Mouse (Mus musculus) stomach, embryonic 16.5 days (tissue): ENCODE measurements around the gene Mansc1. TPM values are rescaled to one million over a fixed set of nuclear protein-coding genes. Genes with fewer than 3 reads are reported as not detected.
A peak's percentile ranks its signal among the peaks of the same experiment; 100 is the strongest.

ENCODE experiments used
- ATAC-seq: fragments of 200-750 bp; cut with Nextera tagmentation; 2 replicates; pipeline ENCODE4 v1.8.0; 2017; ENCODE audit warnings: moderate number of reproducible peaks, moderate TSS enrichment; ENCODE audit not compliant: insufficient read depth, low FRiP score
- H3K27ac ChIP-seq: fragments of 300-500 bp; sonication (generic); 2 replicates; pipeline ENCODE4 v1.5.1; 2014; ENCODE audit warnings: low read length
- H3K27me3 ChIP-seq: fragments of 300-500 bp; sonication (generic); 2 replicates; pipeline ENCODE4 v1.6.1; 2014; ENCODE audit warnings: low read length, control low read depth, mixed read lengths; ENCODE audit not compliant: control insufficient read depth, insufficient read depth
- H3K36me3 ChIP-seq: fragments of 300-500 bp; sonication (generic); 2 replicates; pipeline ENCODE4 v1.6.1; 2014; ENCODE audit warnings: low read length; ENCODE audit not compliant: control insufficient read depth, insufficient read depth
- H3K4me1 ChIP-seq: fragments of 300-500 bp; sonication (generic); 2 replicates; pipeline ENCODE4 v1.6.1; 2014; ENCODE audit warnings: low read length, control low read depth, mixed read lengths; ENCODE audit not compliant: control insufficient read depth, insufficient read depth
- H3K4me2 ChIP-seq: fragments of 300-500 bp; sonication (generic); 2 replicates; pipeline ENCODE4 v1.6.1; 2014; ENCODE audit warnings: low read depth, low read length, mixed read lengths
- H3K4me3 ChIP-seq: fragments of 300-500 bp; sonication (generic); replicated peaks from 2 replicates; pipeline ENCODE4 v1.5.1; 2014; ENCODE audit warnings: mild to moderate bottlenecking, low read length
- H3K9ac ChIP-seq: fragments of 300-500 bp; sonication (generic); 2 replicates; pipeline ENCODE4 v1.6.1; 2014; ENCODE audit warnings: low read length
- H3K9me3 ChIP-seq: fragments of 300-500 bp; sonication (generic); replicated peaks from 2 replicates; pipeline ENCODE4 v1.6.1; 2016; ENCODE audit warnings: low read length, control low read depth; ENCODE audit not compliant: control insufficient read depth
- WGBS: fragments of 180-500 bp; shearing (Covaris S2); extraction: QIAGEN DNeasy Blood & Tissue Kit; methylation state at CpG from one replicate; pipeline ENCODE4 v1.1.7; 2014; 5-methylcytosine and 5-hydroxymethylcytosine counted together
- polyA plus RNA-seq: library from polyadenylated mRNA; unstranded; fragments of >200 nt; fragmentation: Nextera tagmentation; extraction: Ambion mirVana; gene quantifications from 2 replicates; pipeline ENCODE4 v1.2.1, GENCODE M21; 2015

Gene Mansc1
- polyA plus RNA-seq, 1 experiment from 2014 or later = 9.9 TPM

DNA sequence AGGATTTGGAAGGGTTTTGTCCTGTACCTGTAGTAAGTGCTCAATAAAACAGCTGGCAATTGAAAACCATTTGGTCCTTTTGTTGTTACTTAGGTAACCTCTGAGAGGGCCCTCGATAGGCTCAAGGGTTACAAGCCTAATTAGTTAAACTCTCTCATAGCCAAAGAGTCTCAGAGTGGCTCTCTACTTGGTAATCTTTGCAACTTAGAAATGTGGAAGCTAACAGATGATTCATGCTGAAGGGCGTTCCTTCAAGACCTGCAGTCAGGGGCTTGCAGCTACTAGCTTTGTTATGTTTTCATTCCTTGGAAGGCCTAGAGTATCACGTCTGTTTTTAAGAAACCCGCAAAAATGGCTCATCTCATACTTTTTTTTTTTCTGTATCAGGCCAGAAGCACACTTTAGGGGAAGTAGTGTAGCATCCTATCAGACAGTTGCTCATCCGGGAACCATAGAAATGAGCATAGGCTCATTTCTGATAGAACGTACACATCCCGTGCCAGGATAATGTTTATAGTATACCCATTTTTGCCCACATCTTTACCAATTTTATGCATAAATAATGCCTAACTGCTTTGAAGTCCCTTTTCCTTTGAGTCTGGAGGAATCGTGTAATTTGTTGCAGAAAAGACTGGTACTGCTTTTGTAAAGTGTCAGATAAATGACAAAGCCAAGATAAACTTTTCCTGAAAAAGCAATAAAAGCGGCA lies 9.6 kb upstream of the Mansc1 start:
- H3K27ac ChIP-seq = peak overlapping the region; percentile 71; the same call in 1 of the 2 replicates
- H3K4me1 ChIP-seq = 0 out of 2 replicates have a peak, but pooled peaks cover 4% of the 10 kb centered on the region
- peak overlapping the region; percentile 84 for H3K9ac ChIP-seq
- 0 out of 2 replicates have a peak, but pooled peaks cover 3% of the 10 kb centered on the region for H3K9me3 ChIP-seq
- no peaks in the 10 kb centered on the region for H3K36me3 ChIP-seq
- H3K4me2 ChIP-seq = peak overlapping the region; percentile 63
- 59% methylated on average over 9 of the region's 9 CpGs for WGBS
- no peaks in the 10 kb centered on the region for H3K27me3 ChIP-seq
- no peak for ATAC-seq
- H3K4me3 ChIP-seq = peak overlapping the region; percentile 76

DNA sequence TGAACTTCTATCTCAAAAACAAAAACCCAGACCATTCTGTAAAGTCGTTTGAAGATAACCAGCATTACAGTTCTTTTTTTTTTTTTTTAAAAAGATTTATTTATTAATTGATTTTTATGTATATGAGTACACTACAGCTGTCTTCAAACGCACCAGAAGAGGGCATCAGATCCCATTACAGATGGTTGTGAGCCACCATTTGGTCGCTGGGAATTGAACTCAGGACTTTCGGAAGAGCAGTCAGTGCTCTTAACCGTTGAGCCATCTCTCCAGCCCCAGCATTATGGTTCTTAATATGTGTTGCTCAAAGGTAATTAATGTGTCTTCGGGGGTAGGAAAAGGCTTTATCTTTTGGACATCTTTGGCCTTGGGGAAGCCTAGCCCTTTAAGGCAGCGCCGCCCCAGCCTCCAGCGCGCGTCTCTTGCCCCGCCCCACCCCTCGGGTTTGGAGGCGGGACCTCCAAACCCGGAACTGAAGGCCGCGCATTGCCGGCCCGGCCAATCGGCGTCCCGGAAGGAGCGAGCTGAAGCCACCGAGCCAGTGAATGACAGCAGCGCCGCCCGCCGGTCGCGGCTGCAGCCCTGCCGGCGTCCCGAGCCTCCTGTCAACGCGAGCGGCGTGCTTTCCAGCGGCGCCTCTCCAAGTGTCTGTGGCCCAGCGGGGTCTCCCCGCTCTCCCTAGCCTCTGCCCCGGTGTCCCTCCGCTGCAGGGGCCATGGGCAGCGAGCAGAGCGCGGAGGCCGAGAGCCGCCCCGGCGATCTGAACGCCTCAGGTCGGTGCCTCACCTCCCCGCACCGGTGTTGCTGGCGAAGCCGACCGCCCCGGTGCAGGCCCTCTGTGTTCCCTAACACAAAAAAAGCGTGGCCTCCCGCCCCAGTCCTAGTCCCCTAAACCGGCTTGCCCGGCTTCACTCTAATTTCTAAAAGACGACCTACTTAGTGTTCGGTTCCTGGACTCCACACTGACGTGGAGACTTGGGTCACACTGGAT lies 8.5 kb upstream of the Mansc1 start:
- ATAC-seq = peak; percentile 99
- WGBS = 2% methylated on average over 65 of the region's 65 CpGs
- H3K4me2 ChIP-seq = peak overlapping the region; percentile 63
- H3K27me3 ChIP-seq = no peaks in the 10 kb centered on the region
- no peaks in the 10 kb centered on the region for H3K36me3 ChIP-seq
- peak overlapping the region; percentile 71 for H3K27ac ChIP-seq
- 0 out of 2 replicates have a peak, but pooled peaks cover 3% of the 10 kb centered on the region for H3K9me3 ChIP-seq
- H3K4me1 ChIP-seq = 0 out of 2 replicates have a peak, but pooled peaks cover 4% of the 10 kb centered on the region
- H3K9ac ChIP-seq = peak overlapping the region; percentile 84
- H3K4me3 ChIP-seq = peak overlapping the region; percentile 76

DNA sequence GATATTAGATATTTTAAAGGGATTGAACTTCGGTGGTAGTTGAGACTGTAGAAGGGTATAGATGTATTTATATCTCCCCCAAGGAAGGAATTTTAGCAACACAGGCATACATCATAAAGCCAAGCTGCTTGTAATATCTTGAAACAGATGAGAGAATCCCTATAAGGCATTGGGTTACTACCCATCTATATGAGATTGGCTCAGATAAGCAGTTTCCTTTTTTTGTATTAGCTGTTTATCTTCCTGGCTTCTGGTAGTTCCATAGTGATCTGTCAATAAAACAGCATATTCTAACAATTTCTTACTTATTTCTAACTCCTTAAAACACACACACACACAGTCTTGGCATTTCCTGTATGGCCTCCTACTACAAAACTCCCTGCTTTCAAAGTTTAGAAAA lies 7.6 kb upstream of the Mansc1 start:
- Histone ChIP-seq H3K36me3 (no peaks in the 10 kb centered on the region), H3K27me3 (no peaks in the 10 kb centered on the region), H3K4me2 (no peak overlapping the region), H3K4me1 (0 out of 2 replicates have a peak, but pooled peaks cover 4% of the 10 kb centered on the region), H3K27ac (no peak overlapping the region), H3K9me3 (0 out of 2 replicates have a peak, but pooled peaks cover 3% of the 10 kb centered on the region), H3K9ac (no peak overlapping the region), H3K4me3 (no peak overlapping the region)
- ATAC-seq = no peak
- 88% methylated on average over 1 of the region's 1 CpGs for WGBS

DNA sequence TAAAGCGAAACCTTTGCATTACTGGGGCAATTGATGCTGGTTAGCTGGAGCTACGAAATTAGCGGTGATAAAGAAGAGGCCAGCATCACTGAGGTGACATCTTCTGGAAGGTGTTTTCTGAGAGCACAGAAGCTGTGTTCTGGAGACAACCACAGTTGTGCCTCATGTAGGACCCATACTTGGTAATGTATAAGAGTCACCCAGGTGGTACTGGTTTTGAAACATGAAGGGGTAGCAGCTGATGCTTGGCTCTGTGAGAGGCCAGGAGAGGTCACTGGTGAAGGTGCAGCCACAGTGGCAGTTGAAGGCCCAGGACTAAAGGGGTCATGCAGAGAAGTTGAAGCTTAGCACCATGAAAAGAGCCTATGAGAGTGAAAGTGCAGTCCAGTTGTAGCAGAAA lies 6.9 kb upstream of the Mansc1 start, which contains the start of gene Borcs5:
Gene Borcs5 (plus strand): TSS at position 301 of the 400 bp plus-strand sequence.
- H3K4me3 ChIP-seq = no peak within 1 kb of the TSS

DNA sequence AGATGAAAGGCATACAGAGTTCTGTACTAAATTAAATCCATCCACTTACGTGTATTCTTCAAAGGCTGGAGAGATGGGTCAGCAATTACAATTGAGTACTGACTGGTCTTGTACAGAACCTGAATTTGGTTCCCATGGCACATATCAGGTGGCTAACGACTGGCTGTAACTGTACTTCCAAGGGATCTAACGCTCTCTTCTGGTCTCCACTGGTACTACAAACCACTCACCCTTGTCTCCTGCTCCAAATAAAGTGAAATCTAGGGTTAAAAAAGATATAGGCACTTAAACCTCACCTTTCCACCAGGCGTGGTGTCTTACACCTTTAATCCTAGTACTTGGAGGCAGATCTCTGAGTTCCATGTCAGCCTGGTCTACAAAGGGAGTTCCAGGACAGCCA lies 4.2 kb upstream of the Mansc1 start:
- no peak for ATAC-seq
- Histone ChIP-seq H3K9ac (no peak overlapping the region), H3K27me3 (no peaks in the 10 kb centered on the region), H3K27ac (no peak overlapping the region), H3K4me1 (peaks cover 6% of the 10 kb centered on the region; the same call in 1 of the 2 replicates), H3K4me3 (no peak overlapping the region), H3K4me2 (no peak overlapping the region), H3K9me3 (no peaks in the 10 kb centered on the region), H3K36me3 (no peaks in the 10 kb centered on the region)
- WGBS = 70% methylated on average over 4 of the region's 4 CpGs

More for the DNA sequence above, 6.9 kb upstream of the Mansc1 start, which contains the start of gene Borcs5:
- ATAC-seq = no peak
- no peak within 1 kb of the TSS for H3K4me2 ChIP-seq
- no peaks in the 10 kb centered on the region for H3K27me3 ChIP-seq
- 0 out of 2 replicates have a peak, but pooled peaks cover 3% of the 10 kb centered on the region for H3K9me3 ChIP-seq
- H3K4me1 ChIP-seq = 0 out of 2 replicates have a peak, but pooled peaks cover 4% of the 10 kb centered on the region
- WGBS = 89% methylated on average over 3 of the region's 3 CpGs
- H3K36me3 ChIP-seq = no peaks in the 10 kb centered on the region
- no peak within 1 kb of the TSS for H3K9ac ChIP-seq
- H3K27ac ChIP-seq = no peak within 1 kb of the TSS

DNA sequence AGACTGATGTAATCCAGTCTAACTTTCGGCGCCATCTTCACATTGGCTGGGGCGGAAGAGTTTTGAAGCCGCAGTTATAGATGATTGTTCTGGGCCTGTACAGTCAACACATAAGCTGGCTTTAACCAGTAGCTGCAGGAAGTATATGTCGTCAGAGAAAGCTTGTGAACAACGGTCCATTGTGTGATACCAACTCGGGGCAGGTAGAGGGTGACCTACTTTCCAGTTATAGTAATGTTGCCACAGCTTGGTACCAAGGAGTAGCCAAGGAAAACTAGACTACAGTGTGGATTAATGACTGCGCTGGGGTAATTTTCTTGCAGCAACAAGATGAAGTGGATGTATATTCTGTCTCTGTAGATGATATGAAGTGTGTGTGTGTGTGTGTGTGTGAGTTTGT lies 1.3 kb upstream of the Mansc1 start:
- 75% methylated on average over 8 of the region's 8 CpGs for WGBS
- peak; percentile 38; the same call in 1 of the 2 replicates for ATAC-seq
- H3K4me1 ChIP-seq = peaks cover 4% of the 10 kb centered on the region; the same call in 1 of the 2 replicates

DNA sequence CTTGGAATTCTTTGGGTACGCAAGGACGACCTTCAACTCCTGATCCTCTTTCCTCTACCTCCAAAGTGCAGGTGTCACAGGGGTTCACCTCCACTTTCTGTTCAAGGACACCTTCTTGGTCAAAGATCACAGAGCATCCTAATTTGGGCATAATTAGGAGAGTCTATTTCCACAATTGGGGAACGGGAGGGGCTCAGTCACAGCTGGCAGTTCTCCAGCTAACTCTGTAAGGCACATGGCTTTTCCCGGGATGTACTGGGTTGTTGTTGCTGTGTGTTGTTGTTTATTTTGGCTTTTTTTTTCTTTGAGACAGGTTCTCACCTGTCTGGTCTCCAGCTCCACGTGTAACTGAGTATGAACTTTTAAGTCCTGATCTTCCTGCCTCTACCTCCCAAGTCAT lies 468 bp upstream of the Mansc1 start:
- peaks cover 4% of the 10 kb centered on the region; the same call in 1 of the 2 replicates for H3K4me1 ChIP-seq
- H3K4me3 ChIP-seq = peak overlapping the region; percentile 69
- no peaks in the 10 kb centered on the region for H3K36me3 ChIP-seq
- WGBS = 39% methylated on average over 5 of the region's 5 CpGs
- peak overlapping the region; percentile 83 for H3K9ac ChIP-seq
- H3K9me3 ChIP-seq = no peaks in the 10 kb centered on the region
- ATAC-seq = no peak
- peak overlapping the region; percentile 4; the same call in 1 of the 2 replicates for H3K27ac ChIP-seq
- H3K27me3 ChIP-seq = no peaks in the 10 kb centered on the region
- peak overlapping the region; percentile 92 for H3K4me2 ChIP-seq

More for the DNA sequence above, 1.3 kb upstream of the Mansc1 start:
- H3K27me3 ChIP-seq = no peaks in the 10 kb centered on the region
- no peak overlapping the region for H3K4me2 ChIP-seq
- H3K9me3 ChIP-seq = no peaks in the 10 kb centered on the region
- no peak overlapping the region for H3K4me3 ChIP-seq
- no peak overlapping the region for H3K27ac ChIP-seq
- no peaks in the 10 kb centered on the region for H3K36me3 ChIP-seq
- no peak overlapping the region for H3K9ac ChIP-seq

DNA sequence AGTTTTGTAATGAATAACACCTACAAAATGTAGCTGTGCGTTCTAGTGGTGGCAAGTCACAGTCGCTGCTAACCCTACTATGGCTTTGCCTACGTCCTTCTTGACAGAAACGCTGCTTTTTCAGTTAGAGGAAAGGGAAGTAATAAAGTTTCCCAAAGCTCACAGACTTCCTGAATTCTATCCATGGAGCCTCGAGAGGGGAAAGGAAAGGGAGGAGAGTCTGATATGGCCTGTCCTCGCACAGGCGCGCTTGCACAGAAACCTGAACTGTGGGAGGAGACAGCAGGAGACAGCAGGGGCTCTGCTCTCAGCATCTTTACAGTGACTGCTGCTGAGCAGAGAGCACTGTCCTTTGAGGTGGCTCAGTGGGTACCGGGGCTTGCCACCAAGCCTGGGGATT lies 1.8 kb downstream of the Mansc1 start:
- Histone ChIP-seq H3K4me3 (no peak overlapping the region), H3K36me3 (no peaks in the 10 kb centered on the region), H3K9ac (no peak overlapping the region), H3K4me1 (peaks cover 4% of the 10 kb centered on the region; the same call in 1 of the 2 replicates), H3K27me3 (no peaks in the 10 kb centered on the region), H3K4me2 (no peak overlapping the region), H3K27ac (no peak overlapping the region), H3K9me3 (no peaks in the 10 kb centered on the region)
- 71% methylated on average over 9 of the region's 9 CpGs for WGBS
- no peak for ATAC-seq
